8 mouse cellular contexts compared by ENCODE assay signal in the genomic region with DNA sequence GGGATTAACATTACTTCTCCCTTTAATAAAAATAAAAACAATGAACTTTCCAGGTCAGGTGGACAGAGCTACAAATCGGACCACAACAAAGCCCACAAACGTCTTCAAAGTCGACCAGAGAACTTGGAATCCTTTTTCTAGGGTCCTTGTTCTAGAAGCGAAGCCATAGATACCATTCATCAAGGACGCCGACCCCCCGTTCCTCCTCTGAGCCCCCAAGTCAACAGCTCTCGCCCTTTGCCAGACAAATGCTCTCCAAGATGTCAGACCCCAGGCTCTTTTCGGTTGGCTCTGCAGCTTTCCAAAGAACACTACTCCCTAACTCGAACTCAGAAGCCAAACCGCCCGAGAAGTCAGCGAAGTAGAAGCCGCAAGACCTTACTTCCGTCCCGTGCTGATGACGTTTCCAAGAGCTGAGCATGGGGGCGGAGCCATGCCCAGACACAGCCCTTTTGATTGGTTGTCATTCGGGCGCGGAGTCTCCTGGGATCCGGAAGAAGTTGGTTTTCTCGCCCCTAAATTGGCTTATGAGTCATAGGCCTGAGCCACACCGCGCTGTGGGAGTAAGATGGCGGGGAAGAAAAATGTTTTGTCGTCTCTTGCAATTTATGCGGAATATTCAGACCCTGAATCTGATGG. TPM values are rescaled to one million over a fixed set of nuclear protein-coding genes. Genes with fewer than 3 reads are reported as not detected.
A peak's percentile ranks its signal among the peaks of the same experiment; 100 is the strongest.
DNase-seq lines count a peak whose midpoint lies in the region; ATAC-seq and TF ChIP-seq lines count a peak whose summit lies in the region.

A gene (plus strand): TSS at position 175 of the 639 bp plus-strand sequence.
A gene (minus strand): TSS at position 370 of the 639 bp plus-strand sequence.

- no peaks in the 10 kb centered on the region for H3K27me3 ChIP-seq in embryonic facial prominence, embryonic 15.5 days
- no peaks in the 10 kb centered on the region for H3K27me3 ChIP-seq in limb, embryonic 14.5 days (ENCODE audit: control insufficient read depth, insufficient read depth, low read length)
- H3K27me3 ChIP-seq in midbrain, postnatal 0 days (ENCODE audit: insufficient read depth, low read length) = no peaks in the 10 kb centered on the region

- under 1% methylated on average over 28 of the region's 28 CpGs for WGBS in bone marrow, adult 2 months
- WGBS in embryonic facial prominence, embryonic 15.5 days = under 1% methylated on average over 28 of the region's 28 CpGs
- WGBS in limb, embryonic 14.5 days = under 1% methylated on average over 28 of the region's 28 CpGs
- under 1% methylated on average over 28 of the region's 28 CpGs for WGBS in midbrain, postnatal 0 days

- H3K4me1 ChIP-seq in bone marrow, adult 2 months (ENCODE audit: control insufficient read depth, insufficient read depth, low read length) = no peaks in the 10 kb centered on the region; the same call in 1 of the 2 replicates
- H3K4me1 ChIP-seq in embryonic facial prominence, embryonic 15.5 days = peaks cover 24% of the 10 kb centered on the region
- peaks cover 15% of the 10 kb centered on the region for H3K4me1 ChIP-seq in limb, embryonic 14.5 days (ENCODE audit: control insufficient read depth, insufficient read depth, low read length)
- no peaks in the 10 kb centered on the region for H3K4me1 ChIP-seq in midbrain, postnatal 0 days (ENCODE audit: insufficient read depth, low read length)

- DNase-seq in 416B (ENCODE audit: low read depth) = peak; percentile 99
- peak; percentile 98 for DNase-seq in heart, adult 8-10 months (ENCODE audit: low spot score)
- DNase-seq in kidney, adult 9 months = peak; percentile 98
- DNase-seq in limb, embryonic 14.5 days (ENCODE audit: low spot score) = peak; percentile 99
- peak; percentile 99 for DNase-seq in midbrain, postnatal 0 days (ENCODE audit: low spot score)
- DNase-seq in spleen, postnatal 14 days (ENCODE audit: low spot score in 2 of 2) = peak; percentile 92 to 97

- peak within 1 kb of the TSS; percentile 60 for H3K9ac ChIP-seq in embryonic facial prominence, embryonic 15.5 days
- H3K9ac ChIP-seq in limb, embryonic 14.5 days (ENCODE audit: low read depth, low read length, severe bottlenecking) = peak within 1 kb of the TSS; percentile 82
- peak within 1 kb of the TSS; percentile 80 for H3K9ac ChIP-seq in midbrain, postnatal 0 days (replicated peaks; ENCODE audit: low read length, poor library complexity, severe bottlenecking)

- no peak for TF ChIP-seq CTCF in bone marrow, adult 2 months (IDR thresholded peaks at IDR 0.05; ENCODE audit: control insufficient read depth, insufficient read depth, low read length)
- TF ChIP-seq CTCF in midbrain, postnatal 0 days (IDR thresholded peaks at IDR 0.05) = no peak

- H3K36me3 ChIP-seq in embryonic facial prominence, embryonic 15.5 days = peaks cover 38% of the 10 kb centered on the region
- H3K36me3 ChIP-seq in limb, embryonic 14.5 days (ENCODE audit: control insufficient read depth, insufficient read depth, low read length) = peaks cover 38% of the 10 kb centered on the region
- peaks cover 19% of the 10 kb centered on the region for H3K36me3 ChIP-seq in midbrain, postnatal 0 days (ENCODE audit: insufficient read depth, low read length)

- peak; percentile 99 for ATAC-seq in embryonic facial prominence, embryonic 15.5 days (ENCODE audit: insufficient number of reproducible peaks, low FRiP score, low TSS enrichment, low read depth)
- ATAC-seq in limb, embryonic 14.5 days (ENCODE audit: low FRiP score, low read depth) = peak; percentile 99
- peak; percentile 99 for ATAC-seq in midbrain, postnatal 0 days (ENCODE audit: low FRiP score)

- peak within 1 kb of the TSS; percentile 80 for H3K4me2 ChIP-seq in embryonic facial prominence, embryonic 15.5 days (replicated peaks)
- H3K4me2 ChIP-seq in limb, embryonic 14.5 days (replicated peaks; ENCODE audit: low read depth, low read length, severe bottlenecking) = peak within 1 kb of the TSS; percentile 92
- peak within 1 kb of the TSS; percentile 74 for H3K4me2 ChIP-seq in midbrain, postnatal 0 days (ENCODE audit: low read depth, low read length, poor library complexity, severe bottlenecking)

- TF ChIP-seq POLR2A in bone marrow, adult 2 months (IDR thresholded peaks at IDR 0.05; ENCODE audit: borderline replicate concordance, control insufficient read depth, low read depth, low read length) = no peak
- peak; percentile 80; the same call in 1 of the 2 replicates for TF ChIP-seq POLR2A in limb, embryonic 14.5 days (IDR thresholded peaks at IDR 0.05; ENCODE audit: borderline replicate concordance, extremely low read depth, insufficient read depth, insufficient read length)

- H3K9me3 ChIP-seq in embryonic facial prominence, embryonic 15.5 days (replicated peaks) = no peaks in the 10 kb centered on the region
- H3K9me3 ChIP-seq in limb, embryonic 14.5 days (ENCODE audit: control insufficient read depth, low read length) = no peaks in the 10 kb centered on the region
- no peaks in the 10 kb centered on the region for H3K9me3 ChIP-seq in midbrain, postnatal 0 days (ENCODE audit: low read length)

- H3K27ac ChIP-seq in bone marrow, adult 2 months (ENCODE audit: control insufficient read depth, insufficient read depth, low read depth, low read length, poor library complexity) = peak within 1 kb of the TSS; percentile 24; the same call in 1 of the 2 replicates
- H3K27ac ChIP-seq in embryonic facial prominence, embryonic 15.5 days (replicated peaks) = peak within 1 kb of the TSS; percentile 19; the same call in 1 of the 2 replicates
- peak within 1 kb of the TSS; percentile 44; the same call in 1 of the 2 replicates for H3K27ac ChIP-seq in limb, embryonic 14.5 days (replicated peaks; ENCODE audit: low read depth, low read length)
- peak within 1 kb of the TSS; percentile 71 for H3K27ac ChIP-seq in midbrain, postnatal 0 days (ENCODE audit: low read depth, low read length)

- H3K4me3 ChIP-seq in bone marrow, adult 2 months (replicated peaks; ENCODE audit: control insufficient read depth, low read depth, low read length) = peak within 1 kb of the TSS; percentile 96
- peak within 1 kb of the TSS; percentile 72 for H3K4me3 ChIP-seq in embryonic facial prominence, embryonic 15.5 days (replicated peaks)
- peak within 1 kb of the TSS; percentile 86 for H3K4me3 ChIP-seq in limb, embryonic 14.5 days (replicated peaks; ENCODE audit: low read length)
- peak within 1 kb of the TSS; percentile 76 for H3K4me3 ChIP-seq in midbrain, postnatal 0 days (ENCODE audit: low read depth, low read length)

RNA-seq across cellular contexts. Expression of the first gene that starts in this region (rescaled TPM):
- 12.8 and 21.7 TPM in 2 replicates for polyA plus RNA-seq in bone marrow, adult 2 months (2011; ENCODE audit: insufficient read depth, insufficient read length, low replicate concordance, missing spikeins)
- polyA plus RNA-seq in embryonic facial prominence, embryonic 15.5 days (2015; fragmentation: Nextera tagmentation; extraction: Ambion mirVana) = 32.9 and 38.1 TPM in 2 replicates
- 10 to 100 TPM; 14.7 to 21.3 (median 16.2) TPM for total RNA-seq in heart, adult 8-10 months (2022)
- 35.6 and 52.6 TPM in 2 replicates for polyA plus RNA-seq in limb, embryonic 14.5 days (2012; rRNA removed)
- 36.6 and 36.9 TPM in 2 replicates for polyA plus RNA-seq in limb, embryonic 14.5 days (2014; fragmentation: Nextera tagmentation; extraction: Ambion mirVana)
- 44.3 and 46.4 TPM in 2 replicates for total RNA-seq in midbrain, postnatal 0 days (2014; rRNA removed)
- 43.3 and 54.3 TPM in 2 replicates for polyA plus RNA-seq in midbrain, postnatal 0 days (2015; fragmentation: Nextera tagmentation; extraction: Ambion mirVana)

RNA-seq across cellular contexts. Expression of the second gene that starts in this region (rescaled TPM):
- 17.4 and 40.9 TPM in 2 replicates for polyA plus RNA-seq in bone marrow, adult 2 months (2011; ENCODE audit: insufficient read depth, insufficient read length, low replicate concordance, missing spikeins)
- polyA plus RNA-seq in embryonic facial prominence, embryonic 15.5 days (2015; fragmentation: Nextera tagmentation; extraction: Ambion mirVana) = 21.4 and 23.9 TPM in 2 replicates
- total RNA-seq in heart, adult 8-10 months (2022) = 10 to 100 TPM in 1 of 4 experiments, 1 to 10 TPM in 3; 6.8 to 14.7 (median 8.2) TPM
- polyA plus RNA-seq in limb, embryonic 14.5 days (2012; rRNA removed) = 27.9 and 28.0 TPM in 2 replicates
- polyA plus RNA-seq in limb, embryonic 14.5 days (2014; fragmentation: Nextera tagmentation; extraction: Ambion mirVana) = 16.1 and 18.3 TPM in 2 replicates
- total RNA-seq in midbrain, postnatal 0 days (2014; rRNA removed) = 18.9 and 20.4 TPM in 2 replicates
- 8.0 and 10.5 TPM in 2 replicates for polyA plus RNA-seq in midbrain, postnatal 0 days (2015; fragmentation: Nextera tagmentation; extraction: Ambion mirVana)

Comparison
In these comparisons a context has a peak if more than half of its experiments do, and no peak if none do; other contexts are left out.
1. Peak in every context shown above with its lines: DNase-seq, ATAC-seq, H3K4me3 ChIP-seq and H3K27ac ChIP-seq.
2. H3K27ac ChIP-seq: peak in every context shown above with its lines; median percentile 71 in midbrain, postnatal 0 days; 44 in limb, embryonic 14.5 days; 24 in bone marrow, adult 2 months; 19 in embryonic facial prominence, embryonic 15.5 days.